ENCODE assay signal across 15 mouse cellular contexts in genomic region chr15:101164291-101164690, GRCm38 (mm10). TPM values are rescaled to one million over a fixed set of nuclear protein-coding genes. Genes with fewer than 3 reads are reported as not detected.
DNase-seq lines count a peak whose midpoint lies in the region; ATAC-seq lines count a peak whose summit lies in the region.
"Had no signal": no experiment of that assay in that cellular context is flagged by ENCODE, and none has a peak within 500 bp of the region (broad histone marks: within the 10 kb centered on the region; RNA-seq: fewer than 3 reads in every experiment).

No protein-coding gene starts in this region.

- no peak overlapping the region for H3K9ac ChIP-seq in forebrain, embryonic 14.5 days (ENCODE audit: low read length)
- H3K9ac ChIP-seq in forebrain, embryonic 16.5 days (replicated peaks; ENCODE audit: low read depth, low read length) = no peak overlapping the region
- H3K9ac ChIP-seq in lung, embryonic 16.5 days (ENCODE audit: low read length) = no peak overlapping the region
- H3K9ac ChIP-seq: midbrain, embryonic 12.5 days had no signal

- H3K9me3 ChIP-seq in forebrain, embryonic 14.5 days (replicated peaks; ENCODE audit: control insufficient read depth, low read length) = no peaks in the 10 kb centered on the region
- no peaks in the 10 kb centered on the region for H3K9me3 ChIP-seq in forebrain, embryonic 16.5 days (ENCODE audit: control insufficient read depth, low read length)
- H3K9me3 ChIP-seq in lung, embryonic 16.5 days (ENCODE audit: control insufficient read depth, low read length) = no peaks in the 10 kb centered on the region
- H3K9me3 ChIP-seq: midbrain, embryonic 12.5 days had no signal

- H3K4me3 ChIP-seq in forebrain, embryonic 14.5 days (ENCODE audit: low read depth, low read length) = no peak overlapping the region
- H3K4me3 ChIP-seq in forebrain, embryonic 16.5 days (replicated peaks; ENCODE audit: low read length) = no peak overlapping the region
- no peak overlapping the region for H3K4me3 ChIP-seq in lung, embryonic 16.5 days (ENCODE audit: low read length)
- H3K4me3 ChIP-seq: midbrain, embryonic 12.5 days had no signal

- H3K27ac ChIP-seq in forebrain, embryonic 14.5 days (ENCODE audit: low read depth, low read length) = peak overlapping the region; percentile 69
- H3K27ac ChIP-seq in forebrain, embryonic 16.5 days (ENCODE audit: low read length) = no peak overlapping the region
- peak overlapping the region; percentile 76 for H3K27ac ChIP-seq in lung, embryonic 16.5 days (ENCODE audit: low read length)
- H3K27ac ChIP-seq: midbrain, embryonic 12.5 days had no signal

- H3K4me1 ChIP-seq in forebrain, embryonic 14.5 days (ENCODE audit: control insufficient read depth, insufficient read depth, low read length) = peaks cover 47% of the 10 kb centered on the region
- H3K4me1 ChIP-seq in forebrain, embryonic 16.5 days (replicated peaks; ENCODE audit: control insufficient read depth, insufficient read depth, low read length) = peaks cover 46% of the 10 kb centered on the region
- H3K4me1 ChIP-seq in lung, embryonic 16.5 days (replicated peaks; ENCODE audit: control insufficient read depth, insufficient read depth, low read length) = peaks cover 26% of the 10 kb centered on the region

- no peak for DNase-seq in forebrain, embryonic 14.5 days (ENCODE audit: low spot score)
- no peak for DNase-seq in lung, postnatal 4 days
- DNase-seq in MN1 (ENCODE audit: low spot score) = peak; percentile 30
- DNase-seq in right cerebral cortex, postnatal 36 days (ENCODE audit: low spot score in 2 of 2) = no peak
- DNase-seq: gastrocnemius, postnatal 25 days; right cerebral cortex, postnatal 4 days had no signal

- WGBS in forebrain, embryonic 14.5 days = 50% methylated on average over 5 of the region's 5 CpGs
- 41% methylated on average over 5 of the region's 5 CpGs for WGBS in forebrain, embryonic 16.5 days
- 39% methylated on average over 5 of the region's 5 CpGs for WGBS in lung, embryonic 16.5 days

- no peak overlapping the region for H3K4me2 ChIP-seq in forebrain, embryonic 14.5 days (ENCODE audit: low read length)
- no peak overlapping the region for H3K4me2 ChIP-seq in forebrain, embryonic 16.5 days (ENCODE audit: low read length)
- no peak overlapping the region for H3K4me2 ChIP-seq in lung, embryonic 16.5 days (ENCODE audit: low read depth, low read length)
- H3K4me2 ChIP-seq: midbrain, embryonic 12.5 days had no signal

- H3K27me3 ChIP-seq in forebrain, embryonic 14.5 days (replicated peaks; ENCODE audit: control insufficient read depth, insufficient read depth, low read length) = no peaks in the 10 kb centered on the region
- H3K27me3 ChIP-seq in forebrain, embryonic 16.5 days (replicated peaks; ENCODE audit: control insufficient read depth, insufficient read depth, low read length) = no peaks in the 10 kb centered on the region
- no peaks in the 10 kb centered on the region for H3K27me3 ChIP-seq in lung, embryonic 16.5 days (ENCODE audit: control insufficient read depth, insufficient read depth, low read depth, low read length)

- no peaks in the 10 kb centered on the region for H3K36me3 ChIP-seq in forebrain, embryonic 14.5 days (ENCODE audit: control insufficient read depth, insufficient read depth, low read length)
- no peaks in the 10 kb centered on the region for H3K36me3 ChIP-seq in forebrain, embryonic 16.5 days (ENCODE audit: control insufficient read depth, insufficient read depth)
- no peaks in the 10 kb centered on the region for H3K36me3 ChIP-seq in lung, embryonic 16.5 days (ENCODE audit: control insufficient read depth, insufficient read depth, low read length)
- H3K36me3 ChIP-seq: midbrain, embryonic 12.5 days had no signal

- no peak for ATAC-seq in forebrain, embryonic 14.5 days
- no peak for ATAC-seq in forebrain, embryonic 16.5 days
- ATAC-seq in lung, embryonic 16.5 days (ENCODE audit: low read depth) = peak; percentile 17; the same call in 1 of the 2 replicates
- peak; percentile 13; the same call in 1 of the 2 replicates for ATAC-seq in megakaryocyte-erythroid progenitor cell, adult 5-6 weeks (replicated peaks; ENCODE audit: low FRiP score, low TSS enrichment, poor library complexity, severe bottlenecking)
- ATAC-seq in frontal cortex, adult (ENCODE audit: low TSS enrichment) = no peak

RNA-seq across cellular contexts. Expression of gene Acvr1b, which starts 9.6 kb away (rescaled TPM):
- 24.7 and 33.5 TPM in 2 replicates for polyA plus RNA-seq in forebrain, embryonic 14.5 days (2014; fragmentation: Nextera tagmentation; extraction: Ambion mirVana)
- polyA plus RNA-seq in forebrain, embryonic 16.5 days (2015; fragmentation: Nextera tagmentation; extraction: Ambion mirVana) = 26.0 and 27.4 TPM in 2 replicates
- 6.8 and 7.9 TPM in 2 replicates for polyA plus RNA-seq in lung, embryonic 16.5 days (2015; fragmentation: Nextera tagmentation; extraction: Ambion mirVana)
- total RNA-seq in megakaryocyte-erythroid progenitor cell, adult 5-6 weeks (2014; fragmentation: Nextera tagmentation) = 1.4 and 2.8 TPM in 2 replicates
- total RNA-seq in megakaryocyte-erythroid progenitor cell, adult 5-6 weeks (2017) = 1.0 and 2.7 TPM in 2 replicates

RNA-seq across cellular contexts. Expression of gene Acvrl1, which starts 36.0 kb away (rescaled TPM):
- polyA plus RNA-seq in forebrain, embryonic 14.5 days (2014; fragmentation: Nextera tagmentation; extraction: Ambion mirVana) = 4.1 and 4.2 TPM in 2 replicates
- 8.0 and 8.4 TPM in 2 replicates for polyA plus RNA-seq in forebrain, embryonic 16.5 days (2015; fragmentation: Nextera tagmentation; extraction: Ambion mirVana)
- 91.3 and 93.3 TPM in 2 replicates for polyA plus RNA-seq in lung, embryonic 16.5 days (2015; fragmentation: Nextera tagmentation; extraction: Ambion mirVana)
- total RNA-seq in megakaryocyte-erythroid progenitor cell, adult 5-6 weeks (2014; fragmentation: Nextera tagmentation) = not detected in 2 replicates
- 3.3 TPM in 1 of 2 replicates, not detected in the other for total RNA-seq in megakaryocyte-erythroid progenitor cell, adult 5-6 weeks (2017)

RNA-seq across cellular contexts. Expression of gene Ankrd33, which starts 48.7 kb away (rescaled TPM):
- not detected in 2 replicates for polyA plus RNA-seq in forebrain, embryonic 14.5 days (2014; fragmentation: Nextera tagmentation; extraction: Ambion mirVana)
- not detected in 2 replicates for polyA plus RNA-seq in forebrain, embryonic 16.5 days (2015; fragmentation: Nextera tagmentation; extraction: Ambion mirVana)
- not detected in 2 replicates for polyA plus RNA-seq in lung, embryonic 16.5 days (2015; fragmentation: Nextera tagmentation; extraction: Ambion mirVana)
- total RNA-seq in megakaryocyte-erythroid progenitor cell, adult 5-6 weeks (2014; fragmentation: Nextera tagmentation) = not detected in 2 replicates
- not detected in 2 replicates for total RNA-seq in megakaryocyte-erythroid progenitor cell, adult 5-6 weeks (2017)
- total RNA-seq: common myeloid progenitor, adult 5-6 weeks; gastrocnemius, postnatal 25 days had no signal
- polyA plus RNA-seq: heart, embryonic 16.5 days; limb, embryonic 11.5 days; midbrain, embryonic 12.5 days; neural tube, embryonic 14.5 days had no signal

RNA-seq across cellular contexts. Expression of gene Grasp, which starts 59.7 kb away (rescaled TPM):
- 0.93 and 1.0 TPM in 2 replicates for polyA plus RNA-seq in forebrain, embryonic 14.5 days (2014; fragmentation: Nextera tagmentation; extraction: Ambion mirVana)
- polyA plus RNA-seq in forebrain, embryonic 16.5 days (2015; fragmentation: Nextera tagmentation; extraction: Ambion mirVana) = 1.3 and 1.8 TPM in 2 replicates
- polyA plus RNA-seq in lung, embryonic 16.5 days (2015; fragmentation: Nextera tagmentation; extraction: Ambion mirVana) = 5.6 and 6.1 TPM in 2 replicates
- total RNA-seq in megakaryocyte-erythroid progenitor cell, adult 5-6 weeks (2014; fragmentation: Nextera tagmentation) = 0.17 TPM in 1 of 2 replicates, not detected in the other
- total RNA-seq in megakaryocyte-erythroid progenitor cell, adult 5-6 weeks (2017) = 0.27 TPM in 1 of 2 replicates, not detected in the other

Comparison
In these comparisons a context has a peak if more than half of its experiments do, and no peak if none do; other contexts are left out.
1. ATAC-seq: peak in lung, embryonic 16.5 days (single experiment) and megakaryocyte-erythroid progenitor cell, adult 5-6 weeks (single experiment); none in forebrain, embryonic 14.5 days (single experiment), forebrain, embryonic 16.5 days (single experiment) and frontal cortex, adult (single experiment).